Mouse (Mus musculus) heart, adult 2 months (tissue): ENCODE measurements around the gene Ptger1. TPM values are rescaled to one million over a fixed set of nuclear protein-coding genes. Genes with fewer than 3 reads are reported as not detected.

Experiments used
- DNase-seq, 2 experiments: peaks; one replicate each; pipeline ENCODE4 v3.0.0; 2021
- H3K27ac ChIP-seq: fragments of 200-600 bp; 2 replicates; pipeline ENCODE4 v1.8.1; 2022
- H3K27me3 ChIP-seq: fragments of 200-500 bp; 2 replicates; pipeline ENCODE4 v1.6.1; 2012; ENCODE audit warnings: mild to moderate bottlenecking, low read length, inconsistent platforms, mixed read lengths; ENCODE audit not compliant: control insufficient read depth, insufficient read depth
- H3K36me3 ChIP-seq: fragments of 200-500 bp; 2 replicates; pipeline ENCODE4 v1.6.1; 2012; ENCODE audit warnings: low read length, inconsistent platforms; ENCODE audit not compliant: control insufficient read depth, insufficient read depth
- H3K4me1 ChIP-seq: fragments of 200-500 bp; 2 replicates; pipeline ENCODE4 v1.6.1; 2011; ENCODE audit warnings: low read length; ENCODE audit not compliant: control insufficient read depth, insufficient read depth
- H3K4me3 ChIP-seq: fragments of 200-600 bp; 2 replicates; pipeline ENCODE4 v1.8.1; 2022
- H3K79me2 ChIP-seq: fragments of 200-500 bp; replicated peaks from 2 replicates; pipeline ENCODE4 v1.6.1; 2012; ENCODE audit warnings: mild to moderate bottlenecking, inconsistent platforms, low read length, moderate library complexity, mixed read lengths; ENCODE audit not compliant: control insufficient read depth, insufficient read depth
- H3K9ac ChIP-seq: fragments of 200-500 bp; 2 replicates; pipeline ENCODE4 v1.6.1; 2012; ENCODE audit warnings: low read depth, mild to moderate bottlenecking, control low read depth, inconsistent platforms, low read length, mixed read lengths
- CTCF ChIP-seq: fragments of 200-600 bp; IDR thresholded peaks from 2 replicates; pipeline ENCODE4 v1.8.1; 2022; ENCODE audit warnings: antibody characterized with exemption, mild to moderate bottlenecking, moderate library complexity
- EP300 ChIP-seq: fragments of 200-500 bp; IDR thresholded peaks from 2 replicates; pipeline ENCODE4 v1.6.1; 2011; ENCODE audit warnings: low read depth, low read length, control low read depth; ENCODE audit not compliant: insufficient read depth
- POLR2A ChIP-seq: fragments of 200-500 bp; IDR thresholded peaks from 2 replicates; pipeline ENCODE4 v1.6.1; 2011; ENCODE audit warnings: mild to moderate bottlenecking, low read depth, low read length, control low read depth; ENCODE audit not compliant: insufficient read depth
- WGBS: fragments of 180-500 bp; shearing (Covaris S2); methylation state at CpG from one replicate; pipeline ENCODE4 v1.1.7; 2018; 5-methylcytosine and 5-hydroxymethylcytosine counted together
- intact Hi-C: fragments of 180-260 bp; cut with DNase I; formaldehyde crosslinking; loops from one replicate; pipeline ENCODE4 v1.15.1; 2025
- polyA plus RNA-seq: library from polyadenylated mRNA; depleted of rRNA; stranded (reverse); fragments of >200 nt; gene quantifications from 2 replicates; pipeline ENCODE4 v1.2.3, GENCODE M21; 2012
- total RNA-seq, 2 experiments: library from RNA; stranded (reverse); gene quantifications; 2 replicates each; pipeline ENCODE4 v1.2.3; 2021

Ptger1 gene
- total and polyA plus RNA-seq, 3 experiments: 0.37 to 0.41 (median 0.39) TPM

- peak; percentile 66 to 83 for DNase-seq
- Histone ChIP-seq H3K4me1 (peaks cover 25% of the 10 kb centered on the region), H3K27ac (peak overlapping the region; percentile 98), H3K27me3 (no peaks in the 10 kb centered on the region), H3K79me2 (peaks cover 2% of the 10 kb centered on the region; the same call in 1 of the 2 replicates), H3K9ac (peak overlapping the region; percentile 94), H3K36me3 (peaks cover 2% of the 10 kb centered on the region; the same call in 1 of the 2 replicates), H3K4me3 (peak overlapping the region; percentile 100)
- TF ChIP-seq POLR2A (peak; percentile 48; the same call in 1 of the 2 replicates), CTCF (no peak), EP300 (0 out of 2 replicates have a peak, but pooled peaks have one; percentile 64)
- intact Hi-C loops: loop anchor here (5.0 kb wide), 1 partner anchor 35 kb away; no protein-coding TSS in a partner anchor
- 6% methylated on average over 19 of the region's 19 CpGs for WGBS
Measured at GRCm38 (mm10) chr8:83697374-83698220, 31.1 kb downstream of the Ptger1 start.

DNA sequence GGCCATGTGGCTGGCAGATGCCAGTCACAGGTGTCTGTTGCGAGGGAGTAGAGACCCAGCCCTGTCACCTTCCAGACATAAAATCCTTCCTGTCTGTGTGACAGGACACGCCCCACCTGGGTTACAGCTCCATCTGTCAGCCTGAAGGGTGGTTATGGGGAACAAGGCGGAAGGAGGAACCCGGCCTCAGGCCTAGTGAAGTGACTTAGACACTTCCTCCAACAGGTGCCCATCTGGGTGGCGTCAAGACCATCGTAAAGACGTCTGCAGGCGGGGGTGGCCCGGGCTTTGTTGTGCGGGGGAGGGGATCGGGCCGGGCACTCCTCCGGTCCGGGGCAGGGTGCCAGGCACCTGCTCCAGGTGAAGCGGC, 31.8 kb downstream of the Ptger1 start:
- no peak for TF ChIP-seq EP300
- no peak for TF ChIP-seq CTCF
- TF ChIP-seq POLR2A: no peak
- 2% methylated on average over 15 of the region's 15 CpGs for WGBS
- peak overlapping the region; percentile 100 for H3K4me3 ChIP-seq
- 0 out of 2 replicates have a peak, but pooled peaks cover under 1% of the 10 kb centered on the region for H3K36me3 ChIP-seq
- H3K79me2 ChIP-seq: peaks cover 2% of the 10 kb centered on the region; the same call in 1 of the 2 replicates
- no peaks in the 10 kb centered on the region for H3K27me3 ChIP-seq
- peak overlapping the region; percentile 94 for H3K9ac ChIP-seq
- intact Hi-C loops: loop anchor here (5.0 kb wide), 1 partner anchor 36 kb away; no protein-coding TSS in a partner anchor
- DNase-seq: peak in 1 of 2 experiments; percentile 69
- H3K27ac ChIP-seq: peak overlapping the region; percentile 98
- H3K4me1 ChIP-seq: peaks cover 24% of the 10 kb centered on the region

GRCm38 (mm10) chr8:83698661-83699453, 32.4 kb downstream of the Ptger1 start, which contains the start of gene Pkn1:
Pkn1 (minus strand) TSS chr8:83699179.
- intact Hi-C loops: loop anchor here (1.0 to 5.0 kb wide), 2 partner anchors 15 to 37 kb away; no protein-coding TSS in a partner anchor
- DNase-seq: peak; percentile 86 to 91

GRCm38 (mm10) chr8:83699566-83699965, 33.1 kb downstream of the Ptger1 start:
- Histone ChIP-seq H3K9ac (peak overlapping the region; percentile 87), H3K4me3 (peak overlapping the region; percentile 100), H3K36me3 (no peaks in the 10 kb centered on the region), H3K27ac (peak overlapping the region; percentile 98), H3K79me2 (peaks cover 2% of the 10 kb centered on the region; the same call in 1 of the 2 replicates), H3K4me1 (peaks cover 16% of the 10 kb centered on the region), H3K27me3 (no peaks in the 10 kb centered on the region)
- no peak for DNase-seq
- WGBS: 29% methylated on average over 9 of the region's 9 CpGs
- intact Hi-C loops: loop anchor here (1.0 to 5.0 kb wide), 2 partner anchors 15 to 37 kb away; no protein-coding TSS in a partner anchor
- no peak for TF ChIP-seq CTCF
- TF ChIP-seq EP300: no peak
- TF ChIP-seq POLR2A: no peak

More at GRCm38 (mm10) chr8:83698661-83699453, 32.4 kb downstream of the Ptger1 start, which contains the start of gene Pkn1:
- H3K9ac ChIP-seq: peak within 1 kb of the TSS; percentile 94
- WGBS: under 1% methylated on average over 79 of the region's 85 CpGs
- TF ChIP-seq EP300 (no peak), CTCF (peak; percentile 30), POLR2A (peak; percentile 75)
- H3K36me3 ChIP-seq: no peaks in the 10 kb centered on the region
- peak within 1 kb of the TSS; percentile 100 for H3K4me3 ChIP-seq
- H3K79me2 ChIP-seq: peaks cover 2% of the 10 kb centered on the region; the same call in 1 of the 2 replicates
- H3K27ac ChIP-seq: peak within 1 kb of the TSS; percentile 98
- H3K27me3 ChIP-seq: no peaks in the 10 kb centered on the region
- H3K4me1 ChIP-seq: peaks cover 20% of the 10 kb centered on the region

GRCm38 (mm10) chr8:83700423-83701085, 34.1 kb downstream of the Ptger1 start:
- H3K36me3 ChIP-seq: no peaks in the 10 kb centered on the region
- H3K27me3 ChIP-seq: no peaks in the 10 kb centered on the region
- H3K9ac ChIP-seq: no peak overlapping the region
- H3K4me1 ChIP-seq: peaks cover 10% of the 10 kb centered on the region
- H3K27ac ChIP-seq: no peak overlapping the region; the same call in 1 of the 2 replicates
- WGBS: 40% methylated on average over 9 of the region's 9 CpGs
- no peak overlapping the region for H3K4me3 ChIP-seq
- TF ChIP-seq EP300: no peak
- TF ChIP-seq CTCF: no peak
- TF ChIP-seq POLR2A: no peak
- DNase-seq: no peak
- intact Hi-C loops: loop anchor here (2.0 kb wide), 1 partner anchor 36 kb away; no protein-coding TSS in a partner anchor
- peaks cover 2% of the 10 kb centered on the region; the same call in 1 of the 2 replicates for H3K79me2 ChIP-seq
